11 mouse cellular contexts compared by ENCODE assay signal in the genomic region with DNA sequence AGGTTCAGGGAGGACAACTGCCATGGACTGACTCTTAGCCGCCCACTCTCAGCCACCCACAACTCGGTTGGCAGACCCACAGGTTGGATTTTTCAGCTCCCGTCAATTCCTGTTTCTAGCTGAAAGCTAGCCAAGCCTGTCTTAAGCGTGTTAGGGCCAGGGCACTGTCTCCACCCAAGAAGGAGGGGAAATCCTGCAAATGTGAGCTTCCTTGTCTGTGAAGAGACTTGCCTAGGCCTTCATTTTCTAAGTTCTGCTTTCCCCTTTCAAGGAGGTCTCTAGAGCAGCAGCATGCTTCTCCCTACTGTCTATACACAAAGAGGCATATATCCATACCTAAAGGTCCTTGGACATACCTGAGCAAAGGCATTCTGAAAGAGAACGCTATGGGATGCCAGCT. TPM values are rescaled to one million over a fixed set of nuclear protein-coding genes. Genes with fewer than 3 reads are reported as not detected.
DNase-seq lines count a peak whose midpoint lies in the region; ATAC-seq and TF ChIP-seq lines count a peak whose summit lies in the region.
"Had no signal": no experiment of that assay in that cellular context is flagged by ENCODE, and none has a peak within 500 bp of the region (broad histone marks: within the 10 kb centered on the region; RNA-seq: fewer than 3 reads in every experiment).

No protein-coding gene starts in this region.

- H3K36me3 ChIP-seq in forebrain, embryonic 14.5 days (ENCODE audit: control insufficient read depth, insufficient read depth, low read length): peaks cover 14% of the 10 kb centered on the region
- peaks cover 15% of the 10 kb centered on the region for H3K36me3 ChIP-seq in midbrain, embryonic 14.5 days (ENCODE audit: control insufficient read depth, insufficient read depth, low read length)

- H3K27ac ChIP-seq in gastrocnemius, adult 2 months: no peak overlapping the region
- no peak overlapping the region for H3K27ac ChIP-seq in forebrain, embryonic 14.5 days (ENCODE audit: low read depth, low read length)
- no peak overlapping the region for H3K27ac ChIP-seq in midbrain, embryonic 14.5 days (replicated peaks; ENCODE audit: low read depth, low read length)

- no peaks in the 10 kb centered on the region for H3K9me3 ChIP-seq in forebrain, embryonic 14.5 days (replicated peaks; ENCODE audit: control insufficient read depth, low read length)
- H3K9me3 ChIP-seq in midbrain, embryonic 14.5 days (ENCODE audit: control insufficient read depth, low read length): no peaks in the 10 kb centered on the region
- H3K9me3 ChIP-seq: megakaryocyte, embryonic 14.5 days had no signal

- H3K4me1 ChIP-seq in forebrain, embryonic 14.5 days (ENCODE audit: control insufficient read depth, insufficient read depth, low read length): 0 out of 2 replicates have a peak, but pooled peaks cover 2% of the 10 kb centered on the region
- H3K4me1 ChIP-seq in midbrain, embryonic 14.5 days (ENCODE audit: control insufficient read depth, insufficient read depth, low read length): 0 out of 2 replicates have a peak, but pooled peaks cover 7% of the 10 kb centered on the region
- H3K4me1 ChIP-seq: megakaryocyte, embryonic 14.5 days had no signal

- intact Hi-C loops in gastrocnemius, adult 2 months (cut with DNase I): no loop called here

- H3K4me3 ChIP-seq in gastrocnemius, adult 2 months: peak overlapping the region; percentile 81; the same call in 1 of the 2 replicates
- peak overlapping the region; percentile 44; the same call in 1 of the 2 replicates for H3K4me3 ChIP-seq in forebrain, embryonic 14.5 days (ENCODE audit: low read depth, low read length)
- peak overlapping the region; percentile 47 for H3K4me3 ChIP-seq in midbrain, embryonic 14.5 days (replicated peaks; ENCODE audit: low read depth, low read length)

- no peak for ATAC-seq in forebrain, embryonic 14.5 days
- no peak for ATAC-seq in midbrain, embryonic 14.5 days (ENCODE audit: low FRiP score, low TSS enrichment)

- H3K9ac ChIP-seq in forebrain, embryonic 14.5 days (ENCODE audit: low read length): peak overlapping the region; percentile 62
- peak overlapping the region; percentile 64; the same call in 1 of the 2 replicates for H3K9ac ChIP-seq in midbrain, embryonic 14.5 days (replicated peaks; ENCODE audit: low read length)

- TF ChIP-seq CTCF in gastrocnemius, adult 2 months (IDR thresholded peaks at IDR 0.05): no peak

- no peaks in the 10 kb centered on the region for H3K27me3 ChIP-seq in forebrain, embryonic 14.5 days (replicated peaks; ENCODE audit: control insufficient read depth, insufficient read depth, low read length)
- H3K27me3 ChIP-seq in midbrain, embryonic 14.5 days (ENCODE audit: control insufficient read depth, insufficient read depth, low read length): no peaks in the 10 kb centered on the region
- H3K27me3 ChIP-seq: CH12.LX had no signal

- H3K4me2 ChIP-seq in forebrain, embryonic 14.5 days (ENCODE audit: low read length): peak overlapping the region; percentile 49
- H3K4me2 ChIP-seq in midbrain, embryonic 14.5 days (ENCODE audit: low read length): peak overlapping the region; percentile 57

- 85% methylated on average over 5 of the region's 5 CpGs for WGBS in forebrain, embryonic 14.5 days
- 92% methylated on average over 5 of the region's 5 CpGs for WGBS in midbrain, embryonic 14.5 days

- no peak for DNase-seq in gastrocnemius, adult 2 months
- no peak for DNase-seq in gastrocnemius, postnatal 25 days
- peak; percentile 13 for DNase-seq in A20 (ENCODE audit: low read depth, low spot score)
- no peak for DNase-seq in forebrain, embryonic 14.5 days (ENCODE audit: low spot score)
- DNase-seq in midbrain, embryonic 14.5 days: no peak
- no peak for DNase-seq in ovary, postnatal 14 days (ENCODE audit: low spot score)
- no peak for DNase-seq in urinary bladder, postnatal 36 days (ENCODE audit: low spot score in 2 of 2)
- no peak for DNase-seq in embryo, embryonic 9.5 days (ENCODE audit: extremely low spot score)
- DNase-seq: thymus, adult 2 months had no signal

RNA-seq across cellular contexts. Expression of gene Ids, which starts 1.4 kb away (rescaled TPM):
- 10 to 100 TPM; 17.3 to 18.9 TPM for total RNA-seq in gastrocnemius, adult 2 months (2021)
- total RNA-seq in gastrocnemius, postnatal 25 days (2021): 10 to 100 TPM; 12.4 to 15.2 TPM
- 13.8 and 15.1 TPM in 2 replicates for polyA plus RNA-seq in forebrain, embryonic 14.5 days (2014; fragmentation: Nextera tagmentation; extraction: Ambion mirVana)
- polyA plus RNA-seq in midbrain, embryonic 14.5 days (2014; fragmentation: Nextera tagmentation; extraction: Ambion mirVana): 20.1 and 28.0 TPM in 2 replicates

RNA-seq across cellular contexts. Expression of gene 1110012L19Rik, which starts 22.2 kb away (rescaled TPM):
- total RNA-seq in gastrocnemius, adult 2 months (2021): 10 to 100 TPM; 13.6 to 21.9 TPM
- total RNA-seq in gastrocnemius, postnatal 25 days (2021): 10 to 100 TPM; 12.8 to 17.4 TPM
- polyA plus RNA-seq in forebrain, embryonic 14.5 days (2014; fragmentation: Nextera tagmentation; extraction: Ambion mirVana): 42.6 and 45.4 TPM in 2 replicates
- 32.5 and 40.1 TPM in 2 replicates for polyA plus RNA-seq in midbrain, embryonic 14.5 days (2014; fragmentation: Nextera tagmentation; extraction: Ambion mirVana)
